In the genomic region with DNA sequence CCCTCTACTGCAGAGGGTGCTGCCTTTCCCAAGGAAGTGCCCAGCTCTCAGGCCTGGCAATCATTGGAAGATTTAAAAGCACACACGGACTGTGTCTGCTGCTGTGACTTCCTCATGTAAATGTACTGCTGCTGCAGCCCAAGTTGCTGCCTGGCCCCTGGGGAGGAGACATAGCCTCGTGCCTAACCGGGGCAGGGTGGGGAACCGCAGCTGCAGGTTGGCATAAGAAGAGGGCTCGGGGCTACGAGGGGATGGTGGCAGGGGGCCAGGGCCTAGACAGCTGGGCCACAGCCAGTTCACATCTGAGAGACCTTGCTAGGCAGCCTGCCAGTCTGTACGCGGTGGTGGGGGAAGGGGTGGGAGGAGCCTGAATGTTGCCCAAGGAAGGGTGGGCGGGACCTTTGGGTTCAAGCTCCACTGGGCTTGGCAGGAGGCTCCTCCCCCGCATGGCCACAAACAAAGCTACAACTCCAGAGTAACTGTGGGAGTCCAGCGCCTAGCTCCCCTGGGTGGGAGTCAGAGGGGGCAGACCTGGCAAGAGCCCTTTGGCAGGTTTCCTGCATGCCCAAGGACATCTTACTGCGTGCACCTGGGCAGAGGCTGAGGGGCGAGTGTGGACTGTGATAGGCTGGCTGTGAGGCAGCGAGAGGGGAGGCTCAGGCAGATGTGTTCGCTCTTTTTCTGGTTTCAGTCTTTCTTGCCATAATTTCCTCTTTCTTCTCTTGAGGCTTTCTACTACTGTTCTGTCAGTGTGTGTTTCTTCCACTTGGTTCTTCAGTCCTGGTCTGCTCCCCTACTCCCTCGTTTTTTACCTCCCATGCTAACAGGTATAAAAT, we compare ENCODE assay signal across 8 mouse cellular contexts. TPM values are rescaled to one million over a fixed set of nuclear protein-coding genes. Genes with fewer than 3 reads are reported as not detected.
DNase-seq lines count a peak whose midpoint lies in the region; ATAC-seq lines count a peak whose summit lies in the region.

No protein-coding gene starts in this region.

- peak overlapping the region; percentile 42; the same call in 1 of the 2 replicates for H3K9ac ChIP-seq in limb, embryonic 12.5 days (replicated peaks)
- H3K9ac ChIP-seq in midbrain, embryonic 12.5 days (replicated peaks): peak overlapping the region; percentile 24

- peak; percentile 80; the same call in 1 of the 2 replicates for ATAC-seq in limb, embryonic 12.5 days (ENCODE audit: insufficient number of reproducible peaks, insufficient read depth, low FRiP score, low TSS enrichment, low read depth)
- peak; percentile 83 for ATAC-seq in midbrain, embryonic 12.5 days (ENCODE audit: low FRiP score, low read depth)

- H3K4me3 ChIP-seq in limb, embryonic 12.5 days (replicated peaks): peak overlapping the region; percentile 24
- H3K4me3 ChIP-seq in midbrain, embryonic 12.5 days: peak overlapping the region; percentile 21

- 16% methylated on average over 15 of the region's 16 CpGs for WGBS in limb, embryonic 12.5 days
- 8% methylated on average over 16 of the region's 16 CpGs for WGBS in midbrain, embryonic 12.5 days

- peaks cover 39% of the 10 kb centered on the region for H3K4me1 ChIP-seq in limb, embryonic 12.5 days (replicated peaks)
- H3K4me1 ChIP-seq in midbrain, embryonic 12.5 days: peaks cover 63% of the 10 kb centered on the region

- no peaks in the 10 kb centered on the region for H3K36me3 ChIP-seq in limb, embryonic 12.5 days
- H3K36me3 ChIP-seq in midbrain, embryonic 12.5 days: no peaks in the 10 kb centered on the region

- peak; percentile 86 for DNase-seq in Muller cell, postnatal 12 days (ENCODE audit: inconsistent ontology term)
- peak; percentile 69 for DNase-seq in c-Kit-positive CD71-negative TER-119-negative erythroid progenitor cells, embryonic 14.5 days (ENCODE audit: low read depth)
- peak; percentile 57 for DNase-seq in gastrocnemius, postnatal 10 days
- peak; percentile 92 for DNase-seq in induced T-regulatory cell, adult 2 months (ENCODE audit: low read depth)
- peak; percentile 81 for DNase-seq in spleen, adult 12 weeks (ENCODE audit: low spot score)
- no peak for DNase-seq in cerebellum, adult 9-10 months

- H3K9me3 ChIP-seq in limb, embryonic 12.5 days: no peaks in the 10 kb centered on the region
- no peaks in the 10 kb centered on the region for H3K9me3 ChIP-seq in midbrain, embryonic 12.5 days

- peak overlapping the region; percentile 55 for H3K4me2 ChIP-seq in limb, embryonic 12.5 days
- H3K4me2 ChIP-seq in midbrain, embryonic 12.5 days (replicated peaks): peak overlapping the region; percentile 46

- H3K27me3 ChIP-seq in limb, embryonic 12.5 days: no peaks in the 10 kb centered on the region
- peaks cover 11% of the 10 kb centered on the region for H3K27me3 ChIP-seq in midbrain, embryonic 12.5 days

- H3K27ac ChIP-seq in limb, embryonic 12.5 days: peak overlapping the region; percentile 87
- peak overlapping the region; percentile 84 for H3K27ac ChIP-seq in midbrain, embryonic 12.5 days (replicated peaks)

RNA-seq across cellular contexts. Expression of a gene that starts 5.8 kb away (rescaled TPM):
- total RNA-seq in gastrocnemius, postnatal 10 days (2021): 1 to 10 TPM; 2.9 to 4.2 TPM
- polyA plus RNA-seq in limb, embryonic 12.5 days (2016; fragmentation: Nextera tagmentation; extraction: Ambion mirVana): 12.2 and 13.5 TPM in 2 replicates
- polyA plus RNA-seq in midbrain, embryonic 12.5 days (2016; fragmentation: Nextera tagmentation; extraction: Ambion mirVana): 17.7 and 20.9 TPM in 2 replicates

RNA-seq across cellular contexts. Expression of a gene that starts 40.2 kb away (rescaled TPM):
- 10 to 100 TPM; 10.7 to 12.5 TPM for total RNA-seq in gastrocnemius, postnatal 10 days (2021)
- 47.5 and 49.7 TPM in 2 replicates for polyA plus RNA-seq in limb, embryonic 12.5 days (2016; fragmentation: Nextera tagmentation; extraction: Ambion mirVana)
- polyA plus RNA-seq in midbrain, embryonic 12.5 days (2016; fragmentation: Nextera tagmentation; extraction: Ambion mirVana): 41.3 and 42.3 TPM in 2 replicates

RNA-seq across cellular contexts. Expression of a gene that starts 40.2 kb away (rescaled TPM):
- 1 to 10 TPM; 1.8 to 2.1 TPM for total RNA-seq in gastrocnemius, postnatal 10 days (2021)
- polyA plus RNA-seq in limb, embryonic 12.5 days (2016; fragmentation: Nextera tagmentation; extraction: Ambion mirVana): 3.2 and 3.7 TPM in 2 replicates
- polyA plus RNA-seq in midbrain, embryonic 12.5 days (2016; fragmentation: Nextera tagmentation; extraction: Ambion mirVana): 4.0 and 4.6 TPM in 2 replicates

RNA-seq across cellular contexts. Expression of a gene that starts 53.7 kb away (rescaled TPM):
- under 1 TPM; 0.14 to 0.20 TPM for total RNA-seq in gastrocnemius, postnatal 10 days (2021)
- 0.41 and 0.79 TPM in 2 replicates for polyA plus RNA-seq in limb, embryonic 12.5 days (2016; fragmentation: Nextera tagmentation; extraction: Ambion mirVana)
- 1.9 and 2.4 TPM in 2 replicates for polyA plus RNA-seq in midbrain, embryonic 12.5 days (2016; fragmentation: Nextera tagmentation; extraction: Ambion mirVana)
